Mouse (Mus musculus) myocyte (in vitro differentiated cells): ENCODE measurements around the gene Triml1. TPM values are rescaled to one million over a fixed set of nuclear protein-coding genes. Genes with fewer than 3 reads are reported as not detected.

Experiments
- H3K27me3 ChIP-seq: one replicate; pipeline ENCODE4 v1.6.1; 2011; ENCODE audit not compliant: control insufficient read depth, insufficient read depth, insufficient read length
- H3K36me3 ChIP-seq: one replicate; pipeline ENCODE4 v1.6.1; 2011; ENCODE audit not compliant: control insufficient read depth, insufficient read depth
- H3K4me2 ChIP-seq: one replicate; pipeline ENCODE4 v1.6.1; 2011; ENCODE audit warnings: low read depth, control low read depth
- H3K4me3 ChIP-seq: one replicate; pipeline ENCODE4 v1.5.1; 2011; ENCODE audit warnings: mild to moderate bottlenecking, control low read depth, moderate library complexity
- H3K79me2 ChIP-seq: one replicate; pipeline ENCODE4 v1.6.1; 2011; ENCODE audit not compliant: control insufficient read depth, insufficient read depth
- H3ac ChIP-seq: one replicate; pipeline ENCODE4 v1.6.1; 2011; ENCODE audit not compliant: control insufficient read depth, insufficient read length
- CEBPB ChIP-seq: IDR thresholded peaks from 2 replicates; pipeline ENCODE4 v1.6.1; 2011; ENCODE audit warnings: mild to moderate bottlenecking, moderate library complexity; ENCODE audit not compliant: poor library complexity, insufficient read depth, severe bottlenecking
- E2F4 ChIP-seq: IDR thresholded peaks from one replicate; pipeline ENCODE4 v1.6.1; 2011; ENCODE audit warnings: mild to moderate bottlenecking, control low read depth, moderate library complexity; ENCODE audit not compliant: insufficient read depth
- MAX ChIP-seq: IDR thresholded peaks from one replicate; pipeline ENCODE4 v1.6.1; 2011; ENCODE audit warnings: low read depth, mild to moderate bottlenecking, control low read depth
- MYOD1 ChIP-seq, 3 experiments: IDR thresholded peaks; one replicate each; pipeline ENCODE4 v1.6.1; 2011; ENCODE audit warnings: control low read depth in 2 of 3, low read depth in 2 of 3, mild to moderate bottlenecking in 2 of 3, moderate library complexity in 1 of 3; ENCODE audit not compliant: insufficient read length in 2 of 3, control insufficient read depth in 1 of 3
- MYOG ChIP-seq, 3 experiments: IDR thresholded peaks; one replicate each; pipeline ENCODE4 v1.6.1; 2011; ENCODE audit warnings: control low read depth in 2 of 3, low read depth in 2 of 3, mild to moderate bottlenecking in 2 of 3; ENCODE audit not compliant: insufficient read length in 2 of 3, control insufficient read depth in 1 of 3, insufficient read depth in 1 of 3
- POLR2A ChIP-seq: IDR thresholded peaks from one replicate; pipeline ENCODE4 v1.6.1; 2011; ENCODE audit warnings: low read depth, mild to moderate bottlenecking, control low read depth, moderate library complexity; ENCODE audit not compliant: insufficient read length
- POLR2AphosphoS2 ChIP-seq: IDR thresholded peaks from one replicate; pipeline ENCODE4 v1.6.1; 2011; ENCODE audit warnings: low read depth, control low read depth; ENCODE audit not compliant: insufficient read length
- REST ChIP-seq: IDR thresholded peaks from one replicate; pipeline ENCODE4 v1.6.1; 2011; ENCODE audit warnings: mild to moderate bottlenecking, control low read depth, moderate library complexity; ENCODE audit not compliant: insufficient read depth, insufficient read length
- SRF ChIP-seq: IDR thresholded peaks from one replicate; pipeline ENCODE4 v1.6.1; 2011; ENCODE audit warnings: low read depth; ENCODE audit not compliant: control insufficient read depth, insufficient read length
- TCF12 ChIP-seq: IDR thresholded peaks from one replicate; pipeline ENCODE4 v1.6.1; 2011; ENCODE audit warnings: mild to moderate bottlenecking, control low read depth; ENCODE audit not compliant: poor library complexity, insufficient read depth, severe bottlenecking
- TCF3 ChIP-seq: IDR thresholded peaks from one replicate; pipeline ENCODE4 v1.6.1; 2011; ENCODE audit warnings: low read depth, control low read depth; ENCODE audit not compliant: insufficient read length
- USF1 ChIP-seq: IDR thresholded peaks from one replicate; pipeline ENCODE4 v1.6.1; 2011; ENCODE audit warnings: low read depth, mild to moderate bottlenecking, control low read depth, moderate library complexity
- polyA plus RNA-seq: library from polyadenylated mRNA; unstranded; fragments of >200 nt; fragmentation: generic; extraction: Trizol; gene quantifications from one replicate; pipeline ENCODE4 v1.2.1, GENCODE M21; 2012; ENCODE audit warnings: missing spikeins

Triml1 gene
- polyA plus RNA-seq = not detected

- TF ChIP-seq POLR2AphosphoS2 (no peak), E2F4 (no peak), REST (no peak), SRF (no peak), CEBPB (no peak), USF1 (no peak), POLR2A (no peak), TCF3 (no peak), MAX (no peak), TCF12 (no peak), MYOD1 (IDR thresholded peaks at IDR 0.05; ENCODE audit: control insufficient read depth in 1 of 3, insufficient read length in 2 of 3, low read depth in 2 of 3) (no peak)
- no peaks in the 10 kb centered on the region for H3K79me2 ChIP-seq
- H3K27me3 ChIP-seq = no peaks in the 10 kb centered on the region
- H3K36me3 ChIP-seq = no peaks in the 10 kb centered on the region
- H3K4me3 ChIP-seq = no peak within 1 kb of the TSS
- no peak within 1 kb of the TSS for H3K4me2 ChIP-seq
- no peak within 1 kb of the TSS for H3ac ChIP-seq
These were observed at the start of gene Triml1 for GRCm38 (mm10) chr8:43141386-43141785. Triml1 (minus strand) TSS chr8:43141486.

- Histone ChIP-seq H3K36me3 (no peaks in the 10 kb centered on the region), H3K79me2 (no peaks in the 10 kb centered on the region), H3K27me3 (no peaks in the 10 kb centered on the region), H3ac (no peak overlapping the region), H3K4me2 (no peak overlapping the region), H3K4me3 (no peak overlapping the region)
- TF ChIP-seq E2F4 = no peak
- TF ChIP-seq MYOD1 (IDR thresholded peaks at IDR 0.05; ENCODE audit: control insufficient read depth in 1 of 3, insufficient read length in 2 of 3, low read depth in 2 of 3) = no peak
- no peak for TF ChIP-seq USF1
- no peak for TF ChIP-seq CEBPB
- no peak for TF ChIP-seq TCF3
- no peak for TF ChIP-seq SRF
- TF ChIP-seq POLR2AphosphoS2 = no peak
- no peak for TF ChIP-seq POLR2A
- no peak for TF ChIP-seq MAX
- TF ChIP-seq TCF12 = no peak
- TF ChIP-seq MYOG (IDR thresholded peaks at IDR 0.05; ENCODE audit: control insufficient read depth in 1 of 3, insufficient read depth in 1 of 3, insufficient read length in 2 of 3, low read depth in 2 of 3) = no peak
- TF ChIP-seq REST = no peak
These were observed 41.0 kb upstream of the Triml1 start for GRCm38 (mm10) chr8:43182281-43182680.

- Histone ChIP-seq H3K4me2 (no peak within 1 kb of the TSS), H3ac (no peak within 1 kb of the TSS), H3K4me3 (no peak within 1 kb of the TSS), H3K36me3 (no peaks in the 10 kb centered on the region), H3K79me2 (no peaks in the 10 kb centered on the region), H3K27me3 (no peaks in the 10 kb centered on the region)
- no peak for TF ChIP-seq MAX
- no peak for TF ChIP-seq USF1
- TF ChIP-seq TCF3 = no peak
- TF ChIP-seq POLR2A = no peak
- no peak for TF ChIP-seq TCF12
- no peak for TF ChIP-seq POLR2AphosphoS2
- TF ChIP-seq CEBPB = no peak
- TF ChIP-seq MYOG (IDR thresholded peaks at IDR 0.05; ENCODE audit: control insufficient read depth in 1 of 3, insufficient read depth in 1 of 3, insufficient read length in 2 of 3, low read depth in 2 of 3) = no peak
- TF ChIP-seq SRF = no peak
- no peak for TF ChIP-seq E2F4
- no peak for TF ChIP-seq MYOD1 (IDR thresholded peaks at IDR 0.05; ENCODE audit: control insufficient read depth in 1 of 3, insufficient read length in 2 of 3, low read depth in 2 of 3)
- TF ChIP-seq REST = no peak
These were observed 38.9 kb upstream of the Triml1 start, which contains the start of gene Triml2 for GRCm38 (mm10) chr8:43180054-43180690. Triml2 (plus strand) TSS chr8:43180541.

GRCm38 (mm10) chr8:43179189-43179588 lies 37.9 kb upstream of the Triml1 start:
- no peaks in the 10 kb centered on the region for H3K36me3 ChIP-seq
- TF ChIP-seq MAX (no peak), MYOG (IDR thresholded peaks at IDR 0.05; ENCODE audit: control insufficient read depth in 1 of 3, insufficient read depth in 1 of 3, insufficient read length in 2 of 3, low read depth in 2 of 3) (no peak), POLR2AphosphoS2 (no peak), E2F4 (no peak), SRF (no peak), POLR2A (no peak), REST (no peak), CEBPB (no peak), TCF3 (no peak), MYOD1 (IDR thresholded peaks at IDR 0.05; ENCODE audit: control insufficient read depth in 1 of 3, insufficient read length in 2 of 3, low read depth in 2 of 3) (no peak), TCF12 (no peak), USF1 (no peak)

More at GRCm38 (mm10) chr8:43179189-43179588, 37.9 kb upstream of the Triml1 start:
- no peaks in the 10 kb centered on the region for H3K79me2 ChIP-seq
- no peaks in the 10 kb centered on the region for H3K27me3 ChIP-seq
- no peak overlapping the region for H3ac ChIP-seq
- no peak overlapping the region for H3K4me3 ChIP-seq
- H3K4me2 ChIP-seq = no peak overlapping the region
